Mouse (Mus musculus): ENCODE measurements around the gene Atp5g1.

GRCm38 (mm10) chr11:96044803-96045567, 30.5 kb downstream of the Atp5g1 start:
- TF ChIP-seq POLR2A (IDR thresholded peaks at IDR 0.05; ENCODE audit: low read depth, low read length) (no peak), CTCF (IDR thresholded peaks at IDR 0.05; ENCODE audit: borderline replicate concordance, insufficient read depth, low read length) (no peak)
